Mouse (Mus musculus) cerebellum, postnatal 25 days (tissue): Measurements from ENCODE around the gene Olfr1166.
"Not testable (repeated sequence)": the region's sequence is repeated elsewhere in the genome, so short reads cannot be mapped to it uniquely, and the experiment has no call there.

ENCODE experiments used
- DNase-seq, 2 experiments: peaks; one replicate each; pipeline ENCODE4 v3.0.0; 2021; ENCODE audit warnings: mixed read lengths in 2 of 2

Olfr1166 gene

DNA sequence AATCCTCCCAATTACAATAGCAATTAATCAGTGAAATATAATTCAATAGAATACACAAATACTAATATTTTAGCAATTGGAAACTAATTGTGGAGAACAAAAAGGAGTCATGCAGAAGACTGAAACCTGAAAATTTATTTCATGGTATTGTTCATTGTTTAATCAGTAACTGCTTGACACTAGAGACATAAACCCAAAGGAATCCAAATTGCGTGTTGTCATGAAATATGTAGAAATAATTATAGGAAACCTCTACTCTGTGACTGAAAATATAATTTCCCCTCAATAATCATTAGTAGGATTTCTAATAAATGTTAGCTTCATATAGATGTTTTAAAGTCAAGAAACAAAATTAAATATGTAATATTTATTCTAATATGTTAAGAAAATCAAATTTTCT, at the start of gene Olfr1166:
Gene Olfr1166 (minus strand): TSS at position 101 of the 400 bp plus-strand sequence.
- DNase-seq = no peak

GRCm38 (mm10) chr2:88155093-88155492, 27.0 kb upstream of the Olfr1166 start, which contains the start of gene Olfr1167:
Gene Olfr1167 (minus strand): TSS chr2:88155193.
- DNase-seq = not testable (repeated sequence)

GRCm38 (mm10) chr2:88093866-88094265, 34.2 kb downstream of the Olfr1166 start, which contains the start of gene Olfr1164:
Gene Olfr1164 (minus strand): TSS chr2:88093966.
- no peak for DNase-seq
